Mouse (Mus musculus): Measurements from ENCODE around the gene Itgb6. TPM values are rescaled to one million over a fixed set of nuclear protein-coding genes. Genes with fewer than 3 reads are reported as not detected.

Gene Itgb6
- total RNA-seq, 2 experiments from 2014 or later: not detected

DNA sequence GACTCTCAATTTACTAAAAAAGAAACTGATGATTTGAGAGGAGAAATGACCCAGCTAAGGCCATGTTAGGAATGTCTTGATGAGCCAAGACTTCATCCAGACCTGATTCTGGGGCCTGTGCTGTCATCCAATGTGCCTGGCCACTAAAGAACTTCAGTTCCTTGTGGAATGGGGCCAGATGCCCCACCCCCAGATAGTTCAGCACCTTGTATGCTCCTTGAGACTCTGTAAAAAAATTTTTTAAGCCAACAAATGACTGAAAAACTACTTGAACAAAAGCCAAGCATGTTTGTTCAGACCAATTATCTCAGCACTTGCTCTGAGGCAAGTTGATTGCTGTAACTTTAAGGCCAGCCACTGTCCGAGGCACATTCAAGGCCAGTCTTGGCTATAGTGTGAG is 59.4 kb downstream of the Itgb6 start:
- no peak for DNase-seq (ENCODE audit: extremely low spot score in 1 of 2, low spot score in 2 of 2)
- intact Hi-C loops (cut with DNase I): no loop called here
- no peak overlapping the region for H3K27ac ChIP-seq
- TF ChIP-seq CTCF (IDR thresholded peaks at IDR 0.05): no peak
- no peak overlapping the region for H3K4me3 ChIP-seq

GRCm38 (mm10) chr2:60659993-60660392 is 62.5 kb downstream of the Itgb6 start:
- DNase-seq (ENCODE audit: extremely low spot score in 1 of 2, low spot score in 2 of 2): no peak
- intact Hi-C loops (cut with DNase I): no loop called here
- TF ChIP-seq CTCF (IDR thresholded peaks at IDR 0.05): no peak

GRCm38 (mm10) chr2:60658992-60659391 is 63.5 kb downstream of the Itgb6 start:
- Histone ChIP-seq H3K27ac (no peak overlapping the region), H3K4me3 (no peak overlapping the region)
- no peak for DNase-seq (ENCODE audit: extremely low spot score in 1 of 2, low spot score in 2 of 2)
- intact Hi-C loops (cut with DNase I): no loop called here
- TF ChIP-seq CTCF (IDR thresholded peaks at IDR 0.05): no peak

More at GRCm38 (mm10) chr2:60659993-60660392, 62.5 kb downstream of the Itgb6 start:
- Histone ChIP-seq H3K4me3 (no peak overlapping the region), H3K27ac (no peak overlapping the region)

DNA sequence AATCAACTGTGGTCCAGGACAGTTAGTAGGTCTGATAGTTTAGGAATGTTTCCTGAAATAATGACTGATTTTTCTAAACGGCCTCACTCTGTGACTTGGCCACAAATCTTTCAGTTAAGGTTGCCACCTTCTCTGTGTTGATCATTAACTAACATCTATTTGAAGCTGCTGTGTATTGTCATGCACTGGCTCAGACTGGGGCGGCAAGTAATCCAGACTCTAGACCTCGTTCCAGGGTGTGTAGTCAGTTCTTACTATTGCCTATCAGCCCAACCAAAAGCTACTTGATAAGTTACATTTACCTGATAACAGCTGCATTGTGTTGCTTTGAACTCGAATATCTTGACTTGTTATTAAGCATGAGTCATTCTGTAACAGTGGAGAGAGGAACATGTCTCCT is 67.6 kb downstream of the Itgb6 start:
- intact Hi-C loops (cut with DNase I): no loop called here
- DNase-seq (ENCODE audit: extremely low spot score in 1 of 2, low spot score in 2 of 2): no peak

GRCm38 (mm10) chr2:60650155-60650554 is 72.3 kb downstream of the Itgb6 start:
- no peak for DNase-seq (ENCODE audit: extremely low spot score in 1 of 2, low spot score in 2 of 2)
- TF ChIP-seq CTCF (IDR thresholded peaks at IDR 0.05): no peak
- Histone ChIP-seq H3K27ac (no peak overlapping the region), H3K4me3 (no peak overlapping the region)
- intact Hi-C loops (cut with DNase I): no loop called here

More for the DNA sequence above, 67.6 kb downstream of the Itgb6 start:
- TF ChIP-seq CTCF (IDR thresholded peaks at IDR 0.05): no peak
- Histone ChIP-seq H3K4me3 (no peak overlapping the region), H3K27ac (no peak overlapping the region)

DNA sequence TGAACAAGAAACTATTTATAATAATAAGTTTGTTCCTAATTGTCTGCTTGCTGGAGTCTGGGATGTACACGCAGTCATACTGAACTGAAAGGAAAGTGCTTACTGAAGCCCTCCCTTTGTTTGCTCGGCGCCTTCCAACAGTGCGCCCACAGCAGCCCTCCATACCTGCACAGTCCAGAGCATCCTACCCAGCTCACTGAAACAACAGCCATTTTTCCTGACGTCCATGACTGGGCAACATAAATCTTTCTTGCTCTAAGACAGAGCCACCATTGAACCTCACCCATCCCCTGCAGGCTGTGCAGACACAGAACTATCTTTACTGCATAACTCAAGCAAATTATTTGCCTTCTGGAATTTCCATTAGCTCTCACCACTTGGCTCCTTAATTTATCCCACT is 74.8 kb downstream of the Itgb6 start:
- intact Hi-C loops (cut with DNase I): no loop called here

GRCm38 (mm10) chr2:60646583-60646982 is 75.9 kb downstream of the Itgb6 start:
- no peak for DNase-seq (ENCODE audit: extremely low spot score in 1 of 2, low spot score in 2 of 2)
- no peak overlapping the region for H3K4me3 ChIP-seq
- TF ChIP-seq CTCF (IDR thresholded peaks at IDR 0.05): no peak
- H3K27ac ChIP-seq: no peak overlapping the region
- intact Hi-C loops (cut with DNase I): no loop called here

More for the DNA sequence above, 74.8 kb downstream of the Itgb6 start:
- TF ChIP-seq CTCF (IDR thresholded peaks at IDR 0.05): no peak
- Histone ChIP-seq H3K27ac (no peak overlapping the region), H3K4me3 (no peak overlapping the region)
- DNase-seq (ENCODE audit: extremely low spot score in 1 of 2, low spot score in 2 of 2): no peak

DNA sequence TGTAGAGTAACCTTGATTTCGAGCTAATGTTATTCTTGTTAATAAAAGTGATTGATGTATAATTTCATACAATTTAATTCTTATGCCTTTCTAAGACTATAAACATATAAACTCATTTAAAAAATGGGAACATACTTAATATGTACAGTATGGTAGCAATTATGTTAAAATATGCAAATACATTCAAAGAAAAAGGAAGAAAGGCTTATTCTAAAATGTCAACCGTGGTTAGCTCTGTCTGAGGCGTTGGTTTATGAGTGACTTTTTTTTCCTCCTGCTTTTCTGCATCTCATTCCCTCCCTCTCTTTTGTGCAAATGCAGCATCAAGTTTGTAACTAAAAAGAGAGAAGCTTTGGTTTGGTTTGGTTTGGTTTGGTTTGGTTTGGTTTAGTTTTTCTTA is 79.0 kb downstream of the Itgb6 start:
- no peak for TF ChIP-seq CTCF (IDR thresholded peaks at IDR 0.05)
- Histone ChIP-seq H3K27ac (no peak overlapping the region), H3K4me3 (no peak overlapping the region)
- no peak for DNase-seq (ENCODE audit: extremely low spot score in 1 of 2, low spot score in 2 of 2)
- intact Hi-C loops (cut with DNase I): no loop called here

DNA sequence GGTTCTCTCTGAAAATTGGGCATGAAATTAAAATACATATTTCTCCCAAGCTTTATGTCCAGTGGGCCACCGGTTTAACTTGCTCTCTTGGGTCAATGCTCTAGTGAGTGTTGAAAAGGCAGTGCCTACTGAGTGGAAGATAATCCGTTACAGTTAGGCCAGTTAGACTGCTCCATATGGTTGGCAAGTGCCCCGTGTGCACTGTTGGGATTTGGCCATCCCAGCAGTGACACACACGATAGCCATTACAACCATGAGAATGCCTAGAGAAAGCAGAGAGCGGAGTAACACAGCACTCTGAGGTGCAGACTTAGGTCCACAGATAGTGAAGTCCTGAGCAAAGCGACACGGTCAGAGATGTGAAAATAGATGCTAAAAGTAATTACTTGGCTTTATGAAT is 79.8 kb downstream of the Itgb6 start:
- intact Hi-C loops (cut with DNase I): no loop called here
- Histone ChIP-seq H3K27ac (no peak overlapping the region), H3K4me3 (no peak overlapping the region)
- no peak for DNase-seq (ENCODE audit: extremely low spot score in 1 of 2, low spot score in 2 of 2)
- no peak for TF ChIP-seq CTCF (IDR thresholded peaks at IDR 0.05)

- intact Hi-C loops (cut with DNase I): no loop called here
- no peak for TF ChIP-seq CTCF (IDR thresholded peaks at IDR 0.05)
Observed at GRCm38 (mm10) chr2:60640342-60640672, 82.1 kb downstream of the Itgb6 start.

DNA sequence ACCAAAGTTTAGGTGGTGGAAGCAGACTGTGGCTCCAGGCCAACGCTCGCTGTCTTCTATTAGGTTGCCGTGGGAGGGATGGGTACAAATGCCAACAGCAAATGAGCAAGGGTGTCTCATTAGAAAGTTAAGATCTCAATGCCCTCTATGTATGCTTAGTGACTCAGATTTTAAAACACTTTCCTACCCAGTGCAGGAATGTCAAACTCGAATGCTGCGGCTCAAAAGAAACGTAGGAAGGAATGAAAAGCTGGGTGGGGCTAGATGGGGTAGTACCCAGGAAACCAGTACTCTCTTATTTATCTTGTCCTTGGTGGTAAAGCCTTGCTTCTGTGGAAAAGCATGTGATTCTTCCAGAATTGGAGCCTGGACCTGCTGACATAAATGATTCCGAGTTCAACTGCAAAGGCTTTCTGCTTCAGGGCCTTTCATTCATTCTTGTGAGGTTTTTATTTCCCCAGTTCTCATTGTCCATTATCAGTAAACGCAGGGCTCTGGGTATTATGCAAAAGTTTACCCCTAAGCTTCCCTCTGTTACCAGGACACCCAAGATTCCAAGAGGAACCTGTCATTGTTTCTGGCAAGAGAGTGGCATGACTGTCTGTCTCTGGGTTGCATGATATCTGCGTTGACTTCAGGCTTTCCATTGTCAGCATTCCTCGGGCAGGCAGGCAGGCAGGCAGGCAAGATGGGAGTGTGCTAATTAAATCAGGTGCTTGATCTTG is 82.7 kb downstream of the Itgb6 start:
- DNase-seq (ENCODE audit: extremely low spot score in 1 of 2, low spot score in 2 of 2): no peak
- no peak overlapping the region for H3K27ac ChIP-seq
- no peak for TF ChIP-seq CTCF (IDR thresholded peaks at IDR 0.05)
- intact Hi-C loops (cut with DNase I): no loop called here
- H3K4me3 ChIP-seq: no peak overlapping the region

More at GRCm38 (mm10) chr2:60640342-60640672, 82.1 kb downstream of the Itgb6 start:
- Histone ChIP-seq H3K27ac (no peak overlapping the region), H3K4me3 (no peak overlapping the region)
- DNase-seq (ENCODE audit: extremely low spot score in 1 of 2, low spot score in 2 of 2): no peak

DNA sequence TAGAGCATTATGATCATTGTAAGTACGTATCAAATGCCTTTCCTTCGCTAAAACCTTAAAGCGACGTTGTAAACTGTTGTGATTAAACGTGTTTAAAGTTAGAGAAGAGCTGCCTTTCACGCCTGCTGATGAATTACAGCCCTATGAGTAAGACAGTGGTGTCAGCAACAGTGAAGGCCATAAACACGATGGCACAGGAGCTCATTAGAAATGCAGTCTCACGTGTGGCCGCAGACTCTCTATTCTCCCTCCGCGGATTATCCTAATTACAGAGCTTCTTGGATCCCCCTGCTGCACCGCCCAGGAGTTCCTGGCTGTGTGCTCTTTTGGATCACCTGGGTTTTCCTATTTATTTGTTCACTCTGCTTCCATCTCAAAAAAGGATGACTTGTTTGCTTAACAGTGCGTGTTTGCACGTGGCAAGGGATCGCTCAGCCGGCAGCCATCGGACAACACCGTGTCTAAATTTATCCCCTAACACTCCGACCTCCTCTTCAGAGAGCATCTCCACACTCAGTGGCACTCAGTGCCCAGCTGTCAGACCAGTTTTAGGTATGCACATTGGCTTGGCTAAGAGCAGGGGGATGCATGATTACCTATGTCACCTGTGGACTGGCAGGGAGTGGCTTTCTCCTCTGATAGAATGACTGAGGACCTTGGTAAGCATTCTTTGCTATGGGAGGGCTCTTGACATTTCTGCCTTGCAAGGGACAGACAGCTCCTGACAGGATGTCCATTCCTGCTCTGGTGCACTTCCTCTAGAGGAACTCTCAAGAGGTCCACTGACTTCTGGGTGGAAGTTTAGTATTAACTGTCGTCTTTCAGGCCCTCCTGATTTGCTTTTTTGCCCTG is 85.3 kb downstream of the Itgb6 start:
- intact Hi-C loops (cut with DNase I): no loop called here
- no peak for TF ChIP-seq CTCF (IDR thresholded peaks at IDR 0.05)
- H3K27ac ChIP-seq: no peak overlapping the region
- DNase-seq (ENCODE audit: extremely low spot score in 1 of 2, low spot score in 2 of 2): no peak
- no peak overlapping the region for H3K4me3 ChIP-seq
